Mouse (Mus musculus) gastrocnemius, adult 2 months (tissue): Measurements from ENCODE around the gene Arhgef38. TPM values are rescaled to one million over a fixed set of nuclear protein-coding genes. Genes with fewer than 3 reads are reported as not detected.

Source experiments
- DNase-seq: peaks from one replicate; pipeline ENCODE4 v3.0.0; 2022
- H3K27ac ChIP-seq: fragments of 200-600 bp; 2 replicates; pipeline ENCODE4 v1.8.1; 2022; ENCODE audit warnings: mild to moderate bottlenecking
- H3K4me3 ChIP-seq: fragments of 200-600 bp; 2 replicates; pipeline ENCODE4 v1.8.1; 2022; ENCODE audit warnings: mild to moderate bottlenecking, moderate library complexity
- CTCF ChIP-seq: fragments of 200-600 bp; IDR thresholded peaks from 2 replicates; pipeline ENCODE4 v1.8.1; 2022; ENCODE audit warnings: antibody characterized with exemption, mild to moderate bottlenecking, moderate library complexity
- intact Hi-C: fragments of 180-260 bp; cut with DNase I; formaldehyde crosslinking; loops from one replicate; pipeline ENCODE4 v1.15.1; 2025
- total RNA-seq, 2 experiments: library from RNA; stranded (reverse); gene quantifications; 2 replicates each; pipeline ENCODE4 v1.2.3; 2021

The Arhgef38 gene
- total RNA-seq, 2 experiments from 2014 or later = not detected

DNA sequence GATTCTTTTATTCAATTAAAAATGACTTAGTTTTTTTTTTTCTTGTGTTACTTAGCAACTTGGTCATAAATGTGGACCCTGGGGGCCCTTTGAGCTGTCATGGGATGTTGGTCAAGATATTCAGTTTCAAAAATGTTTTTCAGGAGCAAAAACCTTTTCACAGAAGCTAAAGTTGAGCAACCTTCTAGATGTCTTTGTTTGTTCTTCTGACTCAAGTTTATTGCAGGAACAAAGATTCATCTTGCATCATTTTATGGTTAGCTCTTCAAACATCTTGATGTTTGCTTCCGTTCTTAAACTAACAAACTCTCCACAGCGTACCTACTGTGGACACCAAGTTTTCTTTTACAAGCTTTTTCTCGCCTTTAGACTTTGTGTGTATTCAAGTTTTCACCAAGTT lies 23.4 kb downstream of the Arhgef38 start:
- Histone ChIP-seq H3K4me3 (no peak overlapping the region), H3K27ac (no peak overlapping the region)
- no peak for DNase-seq
- TF ChIP-seq CTCF = no peak
- intact Hi-C loops = no loop called here

DNA sequence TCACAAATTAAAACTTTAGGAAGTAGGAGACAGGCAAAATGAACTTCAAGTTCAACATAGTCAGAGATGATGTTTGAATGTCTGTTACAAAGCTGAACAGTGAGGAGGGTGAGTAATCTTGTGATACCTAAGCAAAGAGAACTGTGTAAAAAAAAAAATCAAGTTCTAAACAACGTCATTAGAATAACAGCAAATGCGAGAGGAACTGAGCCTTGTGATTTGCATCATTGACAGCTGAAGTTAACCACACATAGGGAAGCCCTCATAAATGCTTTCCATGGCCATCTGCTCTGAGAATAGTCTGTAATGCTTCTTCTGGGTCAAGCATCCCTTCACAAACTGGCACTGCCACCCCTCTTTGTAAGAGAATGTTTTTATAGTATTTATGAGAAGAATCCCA lies 31.0 kb downstream of the Arhgef38 start:
- Histone ChIP-seq H3K27ac (no peak overlapping the region), H3K4me3 (no peak overlapping the region)
- no peak for TF ChIP-seq CTCF
- DNase-seq = no peak
- intact Hi-C loops = no loop called here

DNA sequence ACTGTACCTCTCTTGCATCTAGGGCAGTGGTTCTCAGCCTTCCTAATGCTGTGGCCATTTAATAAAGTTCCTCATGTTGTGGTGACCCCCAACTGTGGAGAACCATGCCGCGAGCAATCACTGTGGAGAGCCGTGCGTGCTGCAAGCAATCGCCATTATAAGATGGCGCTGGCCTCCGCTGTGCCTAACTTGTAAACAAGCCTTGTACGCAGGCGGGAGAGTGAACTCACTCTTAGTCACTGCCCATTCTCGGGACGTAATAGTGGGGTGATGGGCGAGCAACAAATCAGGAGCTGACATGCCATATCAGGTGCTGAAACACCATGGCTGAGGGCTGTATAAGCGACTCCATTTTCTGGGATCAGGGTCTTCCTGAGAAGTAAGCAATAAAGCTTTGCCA lies 32.6 kb downstream of the Arhgef38 start:
- no peak for TF ChIP-seq CTCF
- Histone ChIP-seq H3K27ac (no peak overlapping the region), H3K4me3 (no peak overlapping the region)
- DNase-seq = no peak
- intact Hi-C loops = no loop called here

DNA sequence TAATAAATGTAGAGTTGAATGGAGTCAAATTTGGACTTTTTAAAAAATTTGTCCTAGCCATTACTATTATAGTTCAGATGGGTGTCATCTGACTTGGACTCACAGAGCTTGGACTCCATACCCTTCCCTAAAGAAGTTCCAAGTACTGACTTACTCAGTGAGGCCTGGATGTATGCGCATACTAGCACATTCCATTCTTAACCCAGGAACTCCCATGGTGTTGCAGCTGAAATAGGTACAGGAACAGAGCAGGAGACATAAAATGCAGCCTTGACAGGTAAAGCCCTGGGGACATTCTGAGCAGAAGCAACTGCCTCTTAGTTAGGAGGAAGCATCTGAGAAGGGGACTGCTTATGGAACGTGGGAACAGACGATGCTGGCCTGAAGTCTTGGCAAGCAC lies 45.8 kb downstream of the Arhgef38 start:
- intact Hi-C loops = no loop called here
- no peak overlapping the region for H3K4me3 ChIP-seq
- no peak for TF ChIP-seq CTCF
- DNase-seq = no peak
- H3K27ac ChIP-seq = no peak overlapping the region

DNA sequence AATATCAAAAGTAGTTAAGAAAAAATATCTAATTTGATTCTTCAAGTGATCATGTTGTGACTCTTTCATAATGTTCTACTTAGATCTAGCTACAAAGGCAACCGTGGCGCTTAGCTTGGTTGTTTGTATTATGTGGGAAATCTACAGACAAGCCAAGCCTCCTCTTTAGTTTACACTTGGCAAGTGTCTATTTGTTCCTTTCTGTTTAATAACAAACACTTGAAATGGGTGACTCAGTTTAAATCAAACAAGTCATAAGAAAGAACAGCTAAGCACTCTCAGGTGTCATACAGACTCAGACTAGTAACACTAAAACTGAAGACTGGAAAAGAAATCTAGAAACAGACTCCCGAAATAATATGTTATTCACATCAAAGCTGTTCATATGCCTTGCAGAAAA lies 47.2 kb downstream of the Arhgef38 start:
- TF ChIP-seq CTCF = no peak
- Histone ChIP-seq H3K4me3 (no peak overlapping the region), H3K27ac (no peak overlapping the region)
- intact Hi-C loops = no loop called here
- DNase-seq = no peak

DNA sequence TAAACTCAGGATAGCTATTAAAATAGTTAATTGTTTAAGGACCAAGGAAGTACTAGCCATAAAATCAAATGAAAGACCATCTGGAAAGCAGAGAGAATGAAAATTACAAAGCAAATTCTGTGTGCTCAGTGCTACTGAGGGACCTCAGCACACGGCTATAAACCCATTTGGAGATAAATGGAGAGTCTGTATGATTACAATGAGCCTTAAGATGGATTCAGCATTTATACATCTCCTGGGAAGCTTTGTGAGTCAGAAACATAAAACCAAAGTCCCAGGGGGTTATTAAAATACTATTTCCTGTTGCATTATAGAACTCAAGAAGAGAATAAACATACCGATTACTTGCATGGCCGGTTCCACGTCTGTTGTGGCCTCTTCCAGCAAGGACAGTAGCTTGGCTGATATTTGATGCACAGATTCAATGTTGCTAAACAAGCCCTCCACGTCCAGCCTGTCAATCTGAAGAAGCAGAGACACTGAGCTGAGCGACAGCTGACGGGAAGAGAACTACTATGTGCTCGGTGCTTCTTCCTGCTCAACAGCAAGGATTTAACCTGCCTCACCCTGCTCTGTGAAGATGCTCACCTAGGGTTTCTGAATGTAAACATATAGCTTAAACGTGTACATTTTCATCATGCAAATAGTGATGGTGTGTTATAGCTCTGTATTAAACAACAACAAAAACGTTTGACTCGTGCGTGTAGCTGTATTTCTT lies 58.6 kb downstream of the Arhgef38 start:
- Histone ChIP-seq H3K27ac (no peak overlapping the region), H3K4me3 (no peak overlapping the region)
- no peak for TF ChIP-seq CTCF
- DNase-seq = no peak
- intact Hi-C loops = no loop called here

DNA sequence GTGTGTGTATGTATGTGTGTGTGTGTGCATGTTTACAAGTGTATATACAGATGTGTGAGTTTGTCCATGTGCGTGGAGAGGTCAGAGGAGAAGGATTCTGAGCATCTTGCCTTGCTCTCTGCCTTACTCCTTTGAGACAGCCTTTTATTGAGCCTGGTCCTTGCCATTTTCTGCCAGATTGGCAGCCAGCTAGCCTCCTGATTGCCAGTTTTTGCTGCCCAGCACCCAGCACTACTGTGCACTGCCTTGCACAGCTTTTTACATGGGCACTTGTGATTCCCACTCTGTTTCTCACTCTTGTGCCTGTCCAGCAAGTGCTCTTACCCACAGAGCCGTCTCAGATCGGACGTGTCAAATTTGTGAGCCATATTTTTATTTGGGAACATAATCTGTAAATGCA lies 62.5 kb downstream of the Arhgef38 start:
- DNase-seq = no peak
- intact Hi-C loops = no loop called here
- TF ChIP-seq CTCF = no peak

DNA sequence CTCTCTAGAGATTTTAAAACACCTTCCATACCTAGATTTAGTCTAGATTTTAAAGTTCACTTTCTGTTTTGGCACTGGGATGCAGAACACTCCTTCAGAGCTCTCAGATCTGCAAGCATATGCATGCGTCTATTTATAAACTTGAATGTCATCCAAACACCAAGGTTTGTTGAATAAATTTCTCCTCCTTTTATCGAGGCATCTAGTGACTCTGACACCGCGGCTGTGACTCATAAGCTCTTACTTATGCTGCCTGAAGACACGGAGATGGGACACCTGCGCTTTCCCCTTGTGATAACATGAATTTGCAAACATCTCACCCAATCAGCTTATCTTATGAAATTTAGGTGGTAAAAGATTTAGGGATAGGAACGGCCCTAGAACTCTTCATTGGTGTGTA lies 65.0 kb downstream of the Arhgef38 start:
- DNase-seq = no peak
- intact Hi-C loops = no loop called here
- no peak overlapping the region for H3K4me3 ChIP-seq
- TF ChIP-seq CTCF = no peak
- H3K27ac ChIP-seq = no peak overlapping the region

More for the DNA sequence above, 62.5 kb downstream of the Arhgef38 start:
- no peak overlapping the region for H3K4me3 ChIP-seq
- H3K27ac ChIP-seq = no peak overlapping the region

DNA sequence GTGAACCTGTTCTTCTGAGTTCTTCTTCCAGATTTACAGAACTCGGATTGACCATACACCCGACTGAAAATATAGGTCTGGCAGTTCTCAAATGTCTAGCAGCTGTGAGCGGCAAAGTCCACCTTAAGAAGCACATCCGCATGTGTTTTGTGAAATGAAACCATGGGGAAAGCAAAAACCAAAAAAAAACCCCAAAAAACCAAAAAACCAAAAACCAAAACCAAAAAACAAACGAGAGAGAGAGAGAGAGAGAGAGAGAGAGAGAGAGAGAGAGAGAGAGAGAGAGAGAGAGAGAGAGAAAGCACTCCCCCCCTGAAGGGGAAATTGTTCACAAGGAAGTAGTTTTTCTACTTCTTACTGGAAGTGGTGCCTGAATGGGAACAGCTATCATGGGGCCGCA lies 67.2 kb downstream of the Arhgef38 start:
- intact Hi-C loops = no loop called here
- H3K4me3 ChIP-seq = no peak overlapping the region
- no peak for DNase-seq
- no peak for TF ChIP-seq CTCF
- no peak overlapping the region for H3K27ac ChIP-seq

DNA sequence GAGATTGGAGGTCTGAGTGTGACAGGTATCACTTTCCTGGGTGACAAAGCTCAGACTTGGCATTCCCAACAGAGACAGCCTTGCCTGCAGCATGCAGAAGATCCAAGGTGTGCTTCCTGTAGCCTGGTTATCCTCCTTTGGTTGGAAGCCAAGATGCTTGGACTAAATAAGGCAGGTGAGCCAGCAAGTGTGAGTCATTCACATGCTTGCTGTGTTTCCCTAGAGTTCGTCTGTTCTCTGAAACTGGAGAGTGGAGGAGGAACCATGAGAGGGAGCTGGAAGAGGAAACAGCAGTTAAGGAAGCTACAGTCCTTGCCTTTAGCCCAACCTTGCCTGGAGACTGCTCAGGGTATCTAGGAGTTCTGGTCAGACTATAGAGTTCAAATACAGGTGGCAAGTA lies 69.6 kb downstream of the Arhgef38 start:
- no peak for DNase-seq
- Histone ChIP-seq H3K27ac (no peak overlapping the region), H3K4me3 (no peak overlapping the region)
- TF ChIP-seq CTCF = no peak
- intact Hi-C loops = no loop called here

DNA sequence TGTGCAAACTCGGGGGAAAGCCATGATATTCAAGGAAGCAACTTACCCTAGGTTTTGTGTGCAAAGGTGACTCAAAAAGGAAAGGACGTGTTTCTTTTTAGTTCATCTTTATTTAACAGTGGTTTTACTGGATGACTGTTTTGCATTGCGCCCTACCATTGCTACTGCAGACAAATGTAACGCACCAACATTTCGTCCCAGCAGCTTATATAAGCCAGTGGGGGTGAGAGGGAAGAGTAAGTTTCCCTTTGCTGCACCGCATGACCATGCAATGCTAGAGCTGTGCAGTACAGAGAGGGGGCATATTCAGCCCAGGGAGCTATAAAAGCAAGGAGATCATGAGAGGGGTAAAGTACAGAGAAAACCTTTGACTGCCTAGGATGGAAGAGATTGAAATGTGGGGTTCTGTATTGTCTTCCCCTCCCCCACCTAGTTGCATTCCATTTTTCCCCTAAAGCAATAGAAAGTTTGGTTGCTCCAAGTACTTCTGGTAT lies 70.8 kb downstream of the Arhgef38 start:
- TF ChIP-seq CTCF = no peak
- intact Hi-C loops = no loop called here

DNA sequence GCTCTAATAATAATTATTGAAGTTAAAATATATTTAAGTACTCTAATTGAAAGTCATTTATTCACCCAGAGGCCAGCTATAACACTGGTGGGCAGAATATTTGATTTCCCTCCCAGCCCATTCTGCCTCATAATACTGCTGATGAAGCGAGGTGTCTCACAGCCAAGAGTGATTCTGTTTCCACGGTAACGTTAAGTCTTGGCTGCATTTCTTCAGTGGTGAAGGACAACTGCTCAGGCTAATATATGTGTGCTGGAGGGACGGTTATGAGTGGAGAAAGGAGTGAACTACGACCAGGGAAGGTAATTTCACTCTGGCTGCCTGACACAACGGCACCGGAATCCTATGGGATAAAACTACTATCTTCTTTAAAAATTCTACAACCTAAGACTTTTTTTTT lies 71.6 kb downstream of the Arhgef38 start:
- intact Hi-C loops = no loop called here
- H3K4me3 ChIP-seq = no peak overlapping the region
- H3K27ac ChIP-seq = no peak overlapping the region
- no peak for TF ChIP-seq CTCF
- DNase-seq = no peak

More for the DNA sequence above, 70.8 kb downstream of the Arhgef38 start:
- Histone ChIP-seq H3K4me3 (no peak overlapping the region), H3K27ac (no peak overlapping the region)
- DNase-seq = no peak

DNA sequence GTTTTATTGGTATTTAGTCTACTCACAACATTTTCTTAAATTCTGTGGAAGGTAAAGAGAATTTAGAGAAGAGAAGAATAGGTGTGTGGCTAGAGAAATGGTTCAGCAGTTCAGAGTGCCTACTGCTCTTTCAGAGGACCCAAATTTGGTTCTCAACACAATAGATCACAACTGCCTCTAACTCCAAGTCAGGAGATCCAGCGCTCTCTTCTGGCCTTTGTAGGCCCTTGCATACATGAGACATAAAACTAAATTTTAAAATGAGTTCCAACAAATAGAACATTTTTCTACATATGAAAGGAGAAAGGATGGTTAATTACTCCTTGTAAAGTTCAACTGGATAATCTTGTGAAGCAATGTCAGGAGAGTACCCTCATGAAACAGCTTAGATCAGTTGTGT lies 73.3 kb downstream of the Arhgef38 start:
- Histone ChIP-seq H3K4me3 (no peak overlapping the region), H3K27ac (no peak overlapping the region)
- no peak for DNase-seq
- intact Hi-C loops = no loop called here
- no peak for TF ChIP-seq CTCF

DNA sequence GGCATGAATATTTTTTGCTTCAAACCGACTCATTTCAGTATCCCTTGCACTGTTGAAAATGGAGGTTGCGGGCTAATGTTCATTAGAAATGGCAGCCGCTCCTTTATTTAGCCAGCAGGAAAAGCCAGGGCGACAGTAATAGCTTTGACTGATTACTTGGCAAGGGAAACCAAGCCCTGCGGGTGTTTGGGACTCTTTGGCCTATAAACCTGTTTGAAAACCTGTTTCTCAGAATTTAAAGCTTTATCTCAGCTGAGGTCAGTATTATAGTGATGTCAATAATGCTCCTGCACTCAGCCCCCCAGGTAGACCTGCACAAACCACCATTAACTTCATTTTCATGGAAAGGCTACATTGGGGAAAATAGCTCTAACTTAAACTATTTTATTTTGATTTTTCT lies 76.5 kb downstream of the Arhgef38 start:
- DNase-seq = no peak
- Histone ChIP-seq H3K27ac (no peak overlapping the region), H3K4me3 (no peak overlapping the region)
- intact Hi-C loops = no loop called here
- no peak for TF ChIP-seq CTCF
